Mouse (Mus musculus) NIH3T3 (cell line): ENCODE measurements around the gene Dpf3.

Source experiments
- DNase-seq: peaks from one replicate; pipeline ENCODE4 v3.0.0-alpha.2; 2012; ENCODE audit warnings: low read depth

The Dpf3 gene

GRCm38 (mm10) chr12:83211146-83211822 is 276.2 kb downstream of the Dpf3 start:
- DNase-seq: no peak

GRCm38 (mm10) chr12:83210735-83211134 is 276.8 kb downstream of the Dpf3 start:
- no peak for DNase-seq

- no peak for DNase-seq
Observed at GRCm38 (mm10) chr12:83210294-83210693, 277.2 kb downstream of the Dpf3 start.

DNA sequence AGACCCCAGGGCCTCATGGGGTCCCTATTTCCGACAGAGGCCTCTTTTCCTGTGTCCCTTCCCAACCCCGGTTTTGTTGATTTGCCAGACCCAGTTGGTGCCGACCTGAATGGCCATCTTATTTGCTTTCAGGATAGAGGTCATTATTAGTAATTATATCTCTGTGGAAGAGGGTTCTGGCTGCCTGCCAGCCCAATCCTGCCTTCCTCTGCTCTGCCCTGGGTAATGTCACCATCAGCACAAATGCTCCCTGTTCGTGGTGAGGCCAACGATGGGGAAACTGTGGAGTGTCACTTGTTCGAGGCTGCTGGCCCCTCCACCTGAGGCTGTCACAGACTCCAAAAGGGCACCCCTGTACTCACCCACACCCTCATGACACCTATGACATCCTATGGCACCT is 278.1 kb downstream of the Dpf3 start:
- DNase-seq: no peak

DNA sequence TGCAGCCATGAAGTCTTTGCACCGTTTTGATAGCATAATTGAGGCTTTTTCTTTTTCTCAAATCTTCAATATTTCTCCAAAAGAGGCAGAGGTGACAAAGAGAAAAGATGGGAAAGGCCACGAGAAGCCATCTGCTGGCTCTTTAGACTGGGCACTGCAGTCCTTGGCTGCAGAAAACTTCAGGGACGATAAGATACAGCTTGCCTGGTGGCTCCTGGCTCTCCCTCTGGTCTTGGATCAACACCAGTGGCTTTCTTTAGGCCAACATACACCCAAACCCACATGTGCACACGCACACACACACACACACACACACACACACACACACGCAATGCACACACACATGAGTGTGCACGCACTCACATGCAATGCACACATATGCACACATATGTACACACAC is 278.7 kb downstream of the Dpf3 start:
- DNase-seq: no peak

GRCm38 (mm10) chr12:83208011-83208410 is 279.5 kb downstream of the Dpf3 start:
- no peak for DNase-seq

DNA sequence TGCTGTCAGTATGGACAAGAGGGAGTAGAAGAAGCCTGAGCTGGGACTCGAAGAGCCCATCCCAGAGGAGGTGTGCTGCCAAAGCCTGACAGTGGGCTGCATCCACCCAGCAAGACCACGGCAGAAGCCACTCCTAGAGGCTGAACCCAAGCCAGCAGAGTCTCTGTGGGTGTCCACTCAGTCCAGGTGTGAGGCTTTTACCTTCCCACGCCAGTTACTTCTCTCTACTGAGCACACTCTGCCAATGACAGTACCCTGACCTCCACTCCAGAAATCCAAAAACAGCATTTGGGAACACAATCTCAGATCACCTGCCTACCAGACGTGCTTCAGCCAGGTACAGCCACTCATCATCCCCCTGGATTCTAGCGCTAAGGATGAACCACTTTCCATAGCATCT is 280.0 kb downstream of the Dpf3 start:
- no peak for DNase-seq

DNA sequence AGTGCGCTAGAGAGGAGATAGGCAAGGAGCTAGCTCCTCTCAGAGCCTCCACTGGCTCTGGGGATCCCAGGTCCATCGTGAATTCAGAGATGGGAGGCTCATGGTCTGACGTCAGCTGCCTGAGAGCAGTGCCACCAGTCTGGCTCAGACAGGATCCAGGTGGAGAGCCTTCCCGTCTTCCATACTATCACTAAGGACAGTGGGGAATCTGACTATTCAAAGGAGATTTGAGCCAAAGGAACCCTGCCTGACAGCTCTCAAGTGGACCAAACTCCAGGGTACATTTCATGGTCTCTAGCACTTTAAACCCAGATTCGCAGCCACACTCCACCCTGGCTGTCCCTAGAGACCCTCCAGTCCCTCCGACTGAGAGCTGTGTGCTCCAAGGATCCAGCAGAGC is 280.6 kb downstream of the Dpf3 start:
- DNase-seq: no peak

DNA sequence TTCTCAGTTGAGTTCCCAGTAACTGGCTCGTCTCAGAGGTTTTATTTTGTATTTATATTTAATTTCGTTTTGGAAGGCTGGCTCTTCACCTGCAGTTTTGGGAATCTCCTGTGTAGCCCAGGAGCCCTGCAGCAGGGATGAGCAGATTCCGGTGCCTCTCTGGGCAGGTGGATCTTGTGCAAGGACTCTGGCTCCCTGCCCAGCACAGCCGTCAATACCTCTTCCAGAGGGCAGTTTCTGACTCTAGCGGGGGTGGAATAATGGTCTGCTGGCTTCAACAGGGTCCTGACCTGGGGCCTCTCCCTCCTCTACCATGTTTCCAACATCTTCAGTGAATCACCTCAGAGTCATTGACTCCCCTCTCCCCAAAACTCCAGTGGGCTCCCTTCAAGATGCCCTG is 283.2 kb downstream of the Dpf3 start:
- DNase-seq: no peak

DNA sequence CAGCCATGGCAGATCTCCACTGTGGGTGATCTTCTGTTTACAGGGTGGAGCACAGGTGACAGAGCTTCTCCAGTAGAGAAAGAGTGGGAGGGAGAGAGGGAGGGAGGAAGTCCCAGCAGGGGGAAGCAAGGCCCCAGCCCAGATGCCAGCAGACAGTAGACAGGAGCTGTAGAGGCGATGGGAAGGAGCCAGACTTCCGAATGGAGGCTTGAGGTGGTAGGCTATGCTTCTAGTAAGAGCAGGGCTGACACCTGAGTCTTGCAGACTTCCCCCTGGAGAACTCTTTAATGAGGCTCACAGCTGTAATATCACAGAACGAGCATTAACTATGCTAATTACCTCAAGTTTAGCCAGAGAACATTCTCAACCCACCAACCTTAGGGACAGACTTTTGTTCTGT is 285.8 kb downstream of the Dpf3 start:
- no peak for DNase-seq

GRCm38 (mm10) chr12:83180561-83180960 is 307.0 kb downstream of the Dpf3 start:
- DNase-seq: no peak

DNA sequence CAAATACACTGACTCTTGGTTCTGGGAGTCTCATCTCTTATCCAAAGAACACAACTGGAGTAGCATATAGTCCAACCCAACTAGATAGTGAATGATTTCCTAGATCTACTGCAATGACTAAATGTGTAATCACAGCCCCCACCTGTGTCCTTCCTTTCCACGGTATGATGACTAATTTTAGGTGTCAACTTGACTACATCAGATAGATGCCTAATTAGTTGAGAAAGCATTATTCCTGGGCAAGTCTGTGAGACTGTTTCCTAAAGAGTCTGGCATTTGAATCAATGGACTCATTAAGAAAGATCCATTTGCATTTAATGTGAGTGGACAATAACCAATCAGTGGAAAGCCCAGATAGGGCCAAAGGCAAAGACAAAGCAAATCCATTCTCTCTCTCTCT is 307.7 kb downstream of the Dpf3 start:
- DNase-seq: no peak

DNA sequence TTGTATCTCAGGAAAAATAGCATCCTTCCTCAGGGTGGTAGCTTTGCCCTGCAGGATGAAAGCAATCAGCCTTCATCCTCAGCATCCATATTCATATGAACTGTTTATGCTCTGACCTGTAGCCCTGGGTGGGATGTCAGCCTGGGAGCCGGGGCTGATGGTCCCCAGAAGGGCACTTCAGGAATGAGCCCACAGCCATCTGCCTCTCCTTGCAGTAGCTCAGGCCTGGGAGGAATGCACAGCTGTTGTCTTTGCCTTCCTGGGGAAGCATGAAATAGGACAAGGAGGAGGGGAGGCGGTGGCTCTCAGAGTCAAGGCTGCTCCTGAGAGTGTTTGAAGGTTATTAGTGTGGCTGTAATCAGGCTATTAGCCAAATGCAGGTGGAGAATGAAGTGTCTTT is 308.7 kb downstream of the Dpf3 start:
- no peak for DNase-seq

DNA sequence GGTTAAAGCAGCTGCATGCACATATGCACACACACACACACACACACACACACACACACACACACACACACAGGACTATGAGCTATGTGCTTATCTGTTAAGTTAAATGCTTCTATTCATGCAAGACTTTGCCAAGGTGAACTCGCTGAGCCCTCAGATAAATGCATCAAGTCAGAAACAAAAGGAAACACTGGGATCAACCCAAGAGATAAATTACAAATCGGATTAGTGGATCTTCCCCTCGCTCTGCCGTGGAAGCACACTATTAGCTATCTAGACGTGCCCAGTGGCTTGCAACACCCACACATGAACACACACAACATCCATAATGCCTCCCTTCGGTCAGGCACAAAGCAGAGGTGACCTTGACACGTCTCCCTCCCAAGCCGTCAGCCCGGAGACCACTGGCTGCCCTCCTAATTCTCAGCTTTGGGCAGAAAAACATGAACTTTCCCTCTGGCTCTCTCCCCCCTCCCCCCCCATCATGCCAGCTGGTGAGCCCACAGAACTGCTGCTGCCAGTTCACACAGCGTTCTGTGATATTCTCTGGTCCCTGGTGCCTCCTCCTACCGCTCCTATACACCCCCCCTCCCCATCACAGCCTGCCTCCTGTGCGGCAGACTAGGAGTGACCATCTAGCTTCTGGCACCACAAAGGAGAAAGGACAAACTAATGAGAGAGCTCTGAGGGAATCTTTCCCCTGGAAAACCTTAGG is 317.9 kb downstream of the Dpf3 start:
- no peak for DNase-seq

DNA sequence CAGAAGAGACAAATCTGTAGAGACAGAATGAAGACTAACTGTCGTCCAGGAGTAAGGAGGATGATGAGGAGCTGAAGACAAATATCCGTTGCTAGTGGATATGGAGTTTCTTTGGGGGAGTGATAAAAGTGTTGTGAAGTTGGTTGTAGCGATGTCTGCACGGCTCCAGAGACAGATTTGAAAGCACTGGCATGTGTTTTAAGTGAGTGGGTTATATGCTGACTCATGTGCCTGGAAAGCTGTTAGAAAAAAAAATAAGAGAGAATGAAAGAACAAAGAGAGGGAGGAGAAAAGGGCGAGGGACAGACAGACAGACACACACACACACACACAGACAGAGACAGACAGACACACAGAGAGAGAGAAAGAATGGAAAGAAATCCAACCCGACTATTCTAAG is 319.2 kb downstream of the Dpf3 start:
- no peak for DNase-seq

DNA sequence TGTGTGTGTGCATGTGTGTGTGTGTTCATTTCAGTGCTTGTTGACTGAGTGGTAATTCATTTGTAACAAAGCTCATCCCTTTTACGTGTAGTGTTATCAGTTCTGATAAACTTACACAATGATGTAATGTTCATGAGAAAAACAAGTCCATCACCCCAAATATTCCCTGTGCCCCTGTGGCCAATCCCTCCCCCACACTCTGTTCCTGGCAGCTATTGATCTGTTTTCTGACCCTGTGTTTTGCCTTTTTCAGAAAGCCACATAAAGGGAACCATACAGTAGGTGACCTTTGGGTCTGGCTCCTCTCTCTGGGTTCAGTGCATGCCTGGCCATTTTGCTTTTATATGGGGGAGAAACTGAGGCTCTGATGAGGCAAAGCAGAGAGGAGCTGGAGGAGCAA is 322.5 kb downstream of the Dpf3 start:
- DNase-seq: no peak
